Mouse (Mus musculus): ENCODE measurements around the gene Gucy1b1.

DNA sequence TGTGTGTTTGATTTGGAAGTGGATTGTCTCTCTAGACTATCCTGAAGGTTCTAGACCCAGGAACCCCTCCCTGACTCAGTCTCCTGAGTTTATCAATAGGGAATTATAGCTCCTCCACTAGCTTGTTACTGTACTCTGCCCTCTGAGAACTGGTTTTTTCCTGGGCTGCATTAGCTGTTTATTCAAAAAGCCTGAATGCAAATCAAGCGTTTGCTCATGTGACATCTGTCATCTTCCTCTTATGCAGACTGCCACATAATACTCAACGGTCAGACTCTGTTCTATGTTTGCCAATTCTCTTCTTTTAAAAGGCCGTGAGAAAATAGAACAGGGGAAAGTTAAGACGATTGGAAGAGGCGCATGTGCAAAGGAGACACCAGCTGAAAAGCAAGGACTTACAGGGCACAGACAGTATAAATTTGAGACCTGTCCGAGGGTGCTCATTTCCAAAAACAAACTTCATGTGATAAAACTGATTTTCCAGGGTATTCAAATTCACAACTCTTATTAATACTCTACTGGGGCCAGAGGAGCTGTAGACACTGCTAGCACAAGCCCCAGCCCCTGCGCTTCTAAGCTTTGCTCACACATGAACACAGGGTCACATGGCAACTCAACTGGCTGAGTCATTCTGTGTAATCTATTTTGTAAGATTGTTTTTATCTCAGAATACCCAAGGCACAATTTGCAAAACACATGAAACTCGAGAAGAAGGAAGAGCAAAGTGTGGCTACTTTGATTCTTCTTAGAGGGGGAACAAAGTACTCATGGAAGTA lies 91.2 kb downstream of the Gucy1b1 start:
- TF ChIP-seq CTCF (IDR thresholded peaks at IDR 0.05; ENCODE audit: low read depth, low read length) (no peak), TAL1 (conservative IDR thresholded peaks at IDR 0.05; ENCODE audit: low read depth, low read length) (no peak), POLR2AphosphoS5 (IDR thresholded peaks at IDR 0.05; ENCODE audit: insufficient replicate concordance, low read depth, low read length) (no peak), GATA2 (IDR thresholded peaks at IDR 0.05; ENCODE audit: borderline replicate concordance, low read depth, low read length) (no peak), GATA1 (IDR thresholded peaks at IDR 0.05; ENCODE audit: borderline replicate concordance, low read length) (no peak)
